Mouse (Mus musculus) forebrain, embryonic 16.5 days (tissue): ENCODE measurements around the gene Ggps1. TPM values are rescaled to one million over a fixed set of nuclear protein-coding genes. Genes with fewer than 3 reads are reported as not detected.
"Not testable (repeated sequence)": the region's sequence is repeated elsewhere in the genome, so short reads cannot be mapped to it uniquely, and the experiment has no call there.

Experiments
- ATAC-seq: fragments of 200-750 bp; cut with Nextera tagmentation; 2 replicates; pipeline ENCODE4 v1.8.0; 2017; ENCODE audit warnings: mild to moderate bottlenecking, moderate library complexity
- H3K27ac ChIP-seq: fragments of 300-500 bp; sonication (generic); 2 replicates; pipeline ENCODE4 v1.5.1; 2014; ENCODE audit warnings: low read length, control low read depth
- H3K27me3 ChIP-seq: fragments of 300-500 bp; sonication (generic); replicated peaks from 2 replicates; pipeline ENCODE4 v1.6.1; 2014; ENCODE audit warnings: low read length; ENCODE audit not compliant: control insufficient read depth, insufficient read depth
- H3K36me3 ChIP-seq: fragments of 300-500 bp; sonication (generic); 2 replicates; pipeline ENCODE4 v1.6.1; 2014; ENCODE audit not compliant: control insufficient read depth, insufficient read depth
- H3K4me1 ChIP-seq: fragments of 300-500 bp; sonication (generic); replicated peaks from 2 replicates; pipeline ENCODE4 v1.6.1; 2014; ENCODE audit warnings: low read length; ENCODE audit not compliant: control insufficient read depth, insufficient read depth
- H3K4me2 ChIP-seq: fragments of 300-500 bp; sonication (generic); 2 replicates; pipeline ENCODE4 v1.6.1; 2014; ENCODE audit warnings: mild to moderate bottlenecking, low read length, control low read depth
- H3K4me3 ChIP-seq: fragments of 300-500 bp; sonication (generic); replicated peaks from 2 replicates; pipeline ENCODE4 v1.5.1; 2014; ENCODE audit warnings: mild to moderate bottlenecking, low read length, control low read depth
- H3K9ac ChIP-seq: fragments of 300-500 bp; sonication (generic); replicated peaks from 2 replicates; pipeline ENCODE4 v1.6.1; 2014; ENCODE audit warnings: low read depth, low read length, control low read depth
- H3K9me3 ChIP-seq: fragments of 300-500 bp; sonication (generic); 2 replicates; pipeline ENCODE4 v1.6.1; 2016; ENCODE audit warnings: low read length; ENCODE audit not compliant: control insufficient read depth
- WGBS: fragments of 180-500 bp; shearing (Covaris S2); extraction: QIAGEN DNeasy Blood & Tissue Kit; methylation state at CpG from one replicate; pipeline ENCODE4 v1.1.7; 2014; 5-methylcytosine and 5-hydroxymethylcytosine counted together
- polyA plus RNA-seq: library from polyadenylated mRNA; unstranded; fragments of >200 nt; fragmentation: Nextera tagmentation; extraction: Ambion mirVana; gene quantifications from 2 replicates; pipeline ENCODE4 v1.2.1, GENCODE M21; 2015

The Ggps1 gene
- polyA plus RNA-seq, 1 experiment from 2014 or later, result 79.6 TPM

DNA sequence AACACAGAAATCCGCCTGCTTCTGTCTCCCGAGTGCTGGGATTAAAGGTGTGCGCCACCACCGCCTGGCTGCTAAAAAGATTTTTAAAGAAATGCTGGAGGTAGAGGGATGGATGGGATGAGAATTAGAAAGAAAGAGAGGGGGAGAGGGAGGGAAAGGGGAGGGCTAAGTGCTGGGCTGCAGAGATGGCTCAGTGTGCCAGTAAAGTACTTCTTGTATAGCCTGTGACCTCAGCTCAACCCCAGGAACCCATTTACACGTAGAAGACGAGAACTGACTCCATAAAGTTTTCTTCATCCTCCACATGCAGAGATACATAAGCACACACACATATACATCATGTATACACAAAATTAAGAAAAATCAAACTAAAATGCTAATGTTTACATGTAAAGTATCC is 37.7 kb downstream of the Ggps1 start:
- 93% methylated on average over 6 of the region's 6 CpGs for WGBS
- H3K27ac ChIP-seq, result no peak overlapping the region
- no peaks in the 10 kb centered on the region for H3K9me3 ChIP-seq
- H3K36me3 ChIP-seq, result peaks cover 10% of the 10 kb centered on the region; the same call in 1 of the 2 replicates
- no peaks in the 10 kb centered on the region for H3K4me1 ChIP-seq
- H3K4me2 ChIP-seq, result no peak overlapping the region
- no peaks in the 10 kb centered on the region for H3K27me3 ChIP-seq
- no peak for ATAC-seq
- no peak overlapping the region for H3K4me3 ChIP-seq
- H3K9ac ChIP-seq, result no peak overlapping the region

DNA sequence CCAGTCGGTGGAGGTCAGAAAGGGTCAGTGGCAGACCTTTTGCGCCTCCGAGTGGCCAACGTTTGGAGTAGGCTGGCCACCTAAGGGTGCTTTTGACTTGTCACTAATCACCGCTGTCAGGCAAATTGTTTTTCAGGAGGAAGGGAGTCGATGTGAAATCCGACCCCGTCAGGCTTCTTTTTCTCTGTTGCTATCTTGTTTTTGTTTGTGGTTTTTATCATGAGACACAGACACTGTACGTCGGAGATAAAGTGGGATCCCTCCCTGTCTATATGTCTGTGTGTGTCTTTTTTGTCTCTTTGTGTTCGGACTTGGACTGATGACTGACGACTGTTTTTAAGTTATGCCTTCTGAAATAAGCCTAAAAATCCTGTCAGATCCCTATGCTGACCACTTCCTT is 41.9 kb downstream of the Ggps1 start:
- not testable (repeated sequence) for H3K4me1 ChIP-seq, H3K4me3 ChIP-seq, H3K9ac ChIP-seq, ATAC-seq, H3K4me2 ChIP-seq, H3K27me3 ChIP-seq, H3K36me3 ChIP-seq, H3K27ac ChIP-seq, H3K9me3 ChIP-seq
- 86% methylated on average over 9 of the region's 12 CpGs for WGBS

- 95% methylated on average over 3 of the region's 3 CpGs for WGBS
- H3K4me2 ChIP-seq, result no peak overlapping the region
- no peaks in the 10 kb centered on the region for H3K9me3 ChIP-seq
- no peaks in the 10 kb centered on the region for H3K27me3 ChIP-seq
- ATAC-seq, result no peak
- no peak overlapping the region for H3K4me3 ChIP-seq
- no peak overlapping the region for H3K27ac ChIP-seq
- H3K9ac ChIP-seq, result no peak overlapping the region
- peaks cover 11% of the 10 kb centered on the region for H3K36me3 ChIP-seq
- H3K4me1 ChIP-seq, result no peaks in the 10 kb centered on the region
Observed at GRCm38 (mm10) chr13:14018852-14019251, 44.4 kb downstream of the Ggps1 start.

DNA sequence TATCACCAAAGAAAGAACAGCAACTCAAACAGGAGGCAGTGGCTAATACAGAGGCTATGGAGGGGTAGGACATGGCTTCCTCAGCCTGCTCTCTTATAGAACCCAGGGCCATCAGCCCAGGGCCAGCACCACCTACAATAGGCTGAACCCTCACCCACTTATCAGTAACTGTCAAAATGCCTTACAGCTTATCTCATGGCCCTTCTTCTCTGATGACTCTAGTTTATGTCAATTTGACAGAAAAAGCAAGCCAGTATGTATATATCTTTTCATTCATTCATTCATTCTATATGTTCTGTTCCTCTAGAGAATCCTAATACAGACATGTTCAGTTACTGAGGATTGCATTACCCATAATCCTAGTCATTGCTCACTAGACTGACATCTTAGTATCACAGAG is 45.0 kb downstream of the Ggps1 start:
- Histone ChIP-seq H3K27me3 (no peaks in the 10 kb centered on the region), H3K9ac (no peak overlapping the region), H3K27ac (no peak overlapping the region), H3K4me2 (no peak overlapping the region), H3K9me3 (no peaks in the 10 kb centered on the region), H3K36me3 (peaks cover 11% of the 10 kb centered on the region), H3K4me1 (no peaks in the 10 kb centered on the region), H3K4me3 (no peak overlapping the region)
- ATAC-seq, result no peak

- H3K9me3 ChIP-seq, result no peaks in the 10 kb centered on the region
- H3K4me3 ChIP-seq, result no peak overlapping the region
- H3K4me1 ChIP-seq, result no peaks in the 10 kb centered on the region
- no peak for ATAC-seq
- H3K9ac ChIP-seq, result no peak overlapping the region
- H3K27ac ChIP-seq, result no peak overlapping the region
- no peaks in the 10 kb centered on the region for H3K27me3 ChIP-seq
- H3K36me3 ChIP-seq, result peaks cover 15% of the 10 kb centered on the region
- no peak overlapping the region for H3K4me2 ChIP-seq
- WGBS, result 92% methylated on average over 6 of the region's 6 CpGs
Observed at GRCm38 (mm10) chr13:14015609-14016008, 47.7 kb downstream of the Ggps1 start.

DNA sequence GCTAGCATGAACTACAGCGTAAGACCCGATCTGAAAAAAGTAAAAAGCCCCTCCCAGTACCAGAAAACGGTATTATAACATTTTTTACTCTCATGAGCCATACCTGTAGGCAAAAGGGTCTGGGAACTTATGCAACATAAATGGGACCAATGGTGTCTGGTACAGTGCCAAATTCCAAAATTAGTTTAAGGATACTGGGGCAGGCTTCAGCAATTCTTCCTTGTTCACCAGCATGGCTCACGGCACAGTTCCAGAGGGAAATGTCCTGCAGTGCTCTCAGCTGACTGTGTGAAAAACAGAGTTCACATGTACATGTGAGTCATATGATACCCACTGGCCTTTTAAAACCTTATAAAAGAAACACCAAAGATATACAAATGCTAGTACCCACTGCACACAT is 48.7 kb downstream of the Ggps1 start:
- H3K36me3 ChIP-seq, result peaks cover 13% of the 10 kb centered on the region

DNA sequence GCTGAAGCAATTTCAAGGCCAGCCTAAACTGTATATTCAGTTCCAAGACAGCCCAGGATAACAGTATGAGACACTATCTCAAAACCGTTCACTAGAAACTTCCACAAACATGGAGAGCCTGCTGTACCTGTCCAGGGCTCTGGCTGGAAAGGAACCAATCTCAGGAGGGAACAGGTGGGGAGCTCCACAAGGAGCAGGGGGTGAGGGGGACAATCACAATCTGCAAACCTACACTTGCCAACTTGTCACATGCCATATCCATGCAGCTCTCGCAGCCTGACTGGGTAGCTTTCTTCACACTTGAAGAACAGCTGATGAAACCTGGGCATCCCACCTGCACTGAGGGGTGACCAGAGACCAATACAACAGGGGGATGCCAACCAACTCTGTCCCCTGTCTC is 49.3 kb downstream of the Ggps1 start:
- Histone ChIP-seq H3K9me3 (no peaks in the 10 kb centered on the region), H3K27me3 (no peaks in the 10 kb centered on the region), H3K27ac (no peak overlapping the region), H3K4me3 (no peak overlapping the region), H3K4me2 (no peak overlapping the region), H3K9ac (no peak overlapping the region), H3K4me1 (no peaks in the 10 kb centered on the region), H3K36me3 (peaks cover 11% of the 10 kb centered on the region)
- no peak for ATAC-seq
- 96% methylated on average over 2 of the region's 2 CpGs for WGBS

More for the DNA sequence above, 48.7 kb downstream of the Ggps1 start:
- no peak overlapping the region for H3K4me3 ChIP-seq
- H3K27me3 ChIP-seq, result no peaks in the 10 kb centered on the region
- H3K9ac ChIP-seq, result no peak overlapping the region
- H3K4me2 ChIP-seq, result no peak overlapping the region
- H3K9me3 ChIP-seq, result no peaks in the 10 kb centered on the region
- no peak overlapping the region for H3K27ac ChIP-seq
- H3K4me1 ChIP-seq, result no peaks in the 10 kb centered on the region
- WGBS, result 92% methylated on average over 4 of the region's 4 CpGs
- ATAC-seq, result no peak

GRCm38 (mm10) chr13:14011454-14011995 is 51.8 kb downstream of the Ggps1 start:
- Histone ChIP-seq H3K36me3 (peaks cover 10% of the 10 kb centered on the region; the same call in 1 of the 2 replicates), H3K27me3 (no peaks in the 10 kb centered on the region), H3K9me3 (no peaks in the 10 kb centered on the region), H3K9ac (no peak overlapping the region), H3K27ac (no peak overlapping the region), H3K4me3 (no peak overlapping the region), H3K4me1 (no peaks in the 10 kb centered on the region), H3K4me2 (no peak overlapping the region)
- 90% methylated on average over 4 of the region's 4 CpGs for WGBS
- no peak; the same call in 1 of the 2 replicates for ATAC-seq

DNA sequence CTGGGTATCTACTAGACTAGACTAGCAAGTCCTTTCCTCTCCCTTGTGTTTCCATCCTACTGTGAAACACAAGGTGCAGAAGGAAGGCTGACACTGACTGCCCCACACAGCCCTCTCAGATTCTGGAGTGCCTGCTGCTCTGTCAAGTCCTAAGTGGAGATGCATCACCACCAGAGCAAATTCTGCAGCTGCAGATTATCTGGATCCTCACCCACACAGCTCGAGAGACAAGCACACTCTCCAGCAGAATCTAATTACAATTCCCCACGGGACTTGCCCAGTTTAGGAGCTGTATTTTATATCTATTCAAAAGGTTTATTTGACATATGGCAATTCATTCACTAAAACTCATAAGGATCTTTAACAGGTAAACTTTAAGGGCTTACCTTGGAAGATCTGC is 57.2 kb downstream of the Ggps1 start:
- H3K36me3 ChIP-seq, result peaks cover 12% of the 10 kb centered on the region; the same call in 1 of the 2 replicates
- no peak for ATAC-seq

GRCm38 (mm10) chr13:14004999-14005398 is 58.3 kb downstream of the Ggps1 start:
- no peaks in the 10 kb centered on the region for H3K4me1 ChIP-seq
- H3K9ac ChIP-seq, result no peak overlapping the region
- H3K4me2 ChIP-seq, result no peak overlapping the region
- H3K27ac ChIP-seq, result no peak overlapping the region
- no peaks in the 10 kb centered on the region for H3K9me3 ChIP-seq
- H3K4me3 ChIP-seq, result no peak overlapping the region
- no peaks in the 10 kb centered on the region for H3K27me3 ChIP-seq
- 91% methylated on average over 5 of the region's 5 CpGs for WGBS
- ATAC-seq, result no peak
- H3K36me3 ChIP-seq, result peaks cover 12% of the 10 kb centered on the region; the same call in 1 of the 2 replicates

More for the DNA sequence above, 57.2 kb downstream of the Ggps1 start:
- H3K4me2 ChIP-seq, result no peak overlapping the region
- no peak overlapping the region for H3K27ac ChIP-seq
- no peaks in the 10 kb centered on the region for H3K4me1 ChIP-seq
- H3K9me3 ChIP-seq, result no peaks in the 10 kb centered on the region
- no peak overlapping the region for H3K4me3 ChIP-seq
- H3K27me3 ChIP-seq, result no peaks in the 10 kb centered on the region
- no peak overlapping the region for H3K9ac ChIP-seq
- WGBS, result 83% methylated on average over 2 of the region's 2 CpGs
